Mouse (Mus musculus) midbrain, embryonic 11.5 days (tissue): ENCODE measurements around the gene Gabpb2. TPM values are rescaled to one million over a fixed set of nuclear protein-coding genes. Genes with fewer than 3 reads are reported as not detected.

ENCODE experiments used
- ATAC-seq: fragments of 200-750 bp; cut with Nextera tagmentation; 2 replicates; pipeline ENCODE4 v1.8.0; 2017; ENCODE audit warnings: moderate TSS enrichment, moderate library complexity; ENCODE audit not compliant: low FRiP score
- DNase-seq: peaks from one replicate; pipeline ENCODE4 v3.0.0; 2015; ENCODE audit warnings: low spot score; ENCODE audit errors: missing footprints
- H3K27ac ChIP-seq: fragments of 300-500 bp; sonication (generic); 2 replicates; pipeline ENCODE4 v1.5.1; 2014; ENCODE audit warnings: low read depth, low read length
- H3K27me3 ChIP-seq: fragments of 300-500 bp; sonication (generic); 2 replicates; pipeline ENCODE4 v1.6.1; 2014; ENCODE audit warnings: mild to moderate bottlenecking, low read length, moderate library complexity, mixed read lengths; ENCODE audit not compliant: control insufficient read depth, insufficient read depth
- H3K36me3 ChIP-seq: fragments of 300-500 bp; sonication (generic); 2 replicates; pipeline ENCODE4 v1.6.1; 2014; ENCODE audit warnings: mild to moderate bottlenecking, low read length, moderate library complexity, mixed read lengths; ENCODE audit not compliant: control insufficient read depth, insufficient read depth
- H3K4me1 ChIP-seq: fragments of 300-500 bp; sonication (generic); 2 replicates; pipeline ENCODE4 v1.6.1; 2014; ENCODE audit warnings: low read length; ENCODE audit not compliant: control insufficient read depth, insufficient read depth
- H3K4me2 ChIP-seq: fragments of 300-500 bp; sonication (generic); 2 replicates; pipeline ENCODE4 v1.6.1; 2014; ENCODE audit warnings: mild to moderate bottlenecking, moderate library complexity
- H3K4me3 ChIP-seq: fragments of 300-500 bp; sonication (generic); 2 replicates; pipeline ENCODE4 v1.5.1; 2014; ENCODE audit warnings: low read depth, low read length
- H3K9ac ChIP-seq: fragments of 300-500 bp; sonication (generic); 2 replicates; pipeline ENCODE4 v1.6.1; 2014; ENCODE audit warnings: low read length
- H3K9me3 ChIP-seq: fragments of 300-500 bp; sonication (generic); 2 replicates; pipeline ENCODE4 v1.6.1; 2016; ENCODE audit warnings: low read length; ENCODE audit not compliant: control insufficient read depth
- WGBS: fragments of 180-500 bp; shearing (Covaris S2); extraction: QIAGEN DNeasy Blood & Tissue Kit; methylation state at CpG from one replicate; pipeline ENCODE4 v1.1.7; 2014; 5-methylcytosine and 5-hydroxymethylcytosine counted together
- polyA plus RNA-seq: library from polyadenylated mRNA; unstranded; fragments of >200 nt; fragmentation: Nextera tagmentation; extraction: Ambion mirVana; gene quantifications from 2 replicates; pipeline ENCODE4 v1.2.1, GENCODE M21; 2014

Gene Gabpb2
- polyA plus RNA-seq, 1 experiment from 2014 or later = 6.9 TPM

DNA sequence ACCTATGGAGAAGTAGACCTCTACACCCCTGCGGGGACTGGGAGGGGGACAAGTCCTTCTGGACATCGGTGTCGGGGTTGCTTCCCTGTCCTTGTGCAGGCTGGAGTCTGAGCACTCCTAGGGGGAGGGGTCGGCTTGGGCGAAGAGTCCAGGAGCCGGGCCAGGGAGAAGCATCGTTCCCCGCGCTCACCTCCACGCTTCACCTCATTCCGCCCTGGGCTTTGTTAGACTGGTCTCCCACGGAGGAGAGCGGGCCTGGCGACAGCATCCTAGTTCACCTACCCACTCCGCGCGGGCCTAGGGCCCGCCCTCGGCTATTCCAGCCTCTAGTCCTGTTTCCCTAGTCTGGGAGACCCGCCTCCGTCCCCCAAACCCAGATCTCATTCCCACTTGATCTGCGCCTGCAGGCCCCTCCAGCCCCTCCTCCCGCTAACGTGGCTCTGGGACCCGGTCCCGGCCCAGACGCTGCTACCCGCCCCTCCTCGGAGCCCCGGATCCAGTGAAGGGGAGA, 56.6 kb downstream of the Gabpb2 start:
- H3K4me2 ChIP-seq = peak overlapping the region; percentile 76
- H3K9ac ChIP-seq = peak overlapping the region; percentile 81
- H3K9me3 ChIP-seq = no peaks in the 10 kb centered on the region
- no peaks in the 10 kb centered on the region for H3K36me3 ChIP-seq
- H3K27ac ChIP-seq = no peak overlapping the region; the same call in 1 of the 2 replicates
- H3K27me3 ChIP-seq = no peaks in the 10 kb centered on the region; the same call in 1 of the 2 replicates
- peaks cover 29% of the 10 kb centered on the region for H3K4me1 ChIP-seq
- peak; percentile 94 for DNase-seq
- ATAC-seq = peak; percentile 34
- WGBS = under 1% methylated on average over 30 of the region's 30 CpGs
- H3K4me3 ChIP-seq = peak overlapping the region; percentile 65

GRCm38 (mm10) chr3:95159987-95160963, 57.4 kb downstream of the Gabpb2 start, which contains the start of gene Sema6c:
Sema6c (plus strand) TSS chr3:95160457.
- H3K4me1 ChIP-seq = peaks cover 29% of the 10 kb centered on the region
- WGBS = under 1% methylated on average over 66 of the region's 66 CpGs
- peak; percentile 96 for ATAC-seq

GRCm38 (mm10) chr3:95159511-95159986, 58.2 kb downstream of the Gabpb2 start:
- Histone ChIP-seq H3K9me3 (no peaks in the 10 kb centered on the region), H3K4me2 (peak overlapping the region; percentile 76), H3K9ac (peak overlapping the region; percentile 81), H3K27me3 (no peaks in the 10 kb centered on the region; the same call in 1 of the 2 replicates), H3K27ac (no peak overlapping the region; the same call in 1 of the 2 replicates), H3K4me1 (peaks cover 29% of the 10 kb centered on the region), H3K4me3 (peak overlapping the region; percentile 65), H3K36me3 (no peaks in the 10 kb centered on the region)
- 13% methylated on average over 8 of the region's 8 CpGs for WGBS
- ATAC-seq = no peak
- DNase-seq = peak; percentile 89

More at GRCm38 (mm10) chr3:95159987-95160963, 57.4 kb downstream of the Gabpb2 start, which contains the start of gene Sema6c:
- DNase-seq = peak; percentile 99
- peak within 1 kb of the TSS; percentile 65 for H3K4me3 ChIP-seq
- peak within 1 kb of the TSS; percentile 57 for H3K27ac ChIP-seq
- no peaks in the 10 kb centered on the region for H3K36me3 ChIP-seq
- H3K9ac ChIP-seq = peak within 1 kb of the TSS; percentile 81
- peak within 1 kb of the TSS; percentile 76 for H3K4me2 ChIP-seq
- no peaks in the 10 kb centered on the region for H3K9me3 ChIP-seq
- no peaks in the 10 kb centered on the region; the same call in 1 of the 2 replicates for H3K27me3 ChIP-seq

- H3K9ac ChIP-seq = no peak overlapping the region
- no peaks in the 10 kb centered on the region for H3K4me1 ChIP-seq
- no peaks in the 10 kb centered on the region for H3K36me3 ChIP-seq
- H3K4me2 ChIP-seq = no peak overlapping the region
- no peak for DNase-seq
- H3K27me3 ChIP-seq = no peaks in the 10 kb centered on the region; the same call in 1 of the 2 replicates
- H3K4me3 ChIP-seq = no peak overlapping the region
- no peak for ATAC-seq
- WGBS = 51% methylated on average over 4 of the region's 4 CpGs
- H3K27ac ChIP-seq = no peak overlapping the region
- H3K9me3 ChIP-seq = no peaks in the 10 kb centered on the region
These were observed 63.8 kb downstream of the Gabpb2 start for GRCm38 (mm10) chr3:95153874-95154273.

DNA sequence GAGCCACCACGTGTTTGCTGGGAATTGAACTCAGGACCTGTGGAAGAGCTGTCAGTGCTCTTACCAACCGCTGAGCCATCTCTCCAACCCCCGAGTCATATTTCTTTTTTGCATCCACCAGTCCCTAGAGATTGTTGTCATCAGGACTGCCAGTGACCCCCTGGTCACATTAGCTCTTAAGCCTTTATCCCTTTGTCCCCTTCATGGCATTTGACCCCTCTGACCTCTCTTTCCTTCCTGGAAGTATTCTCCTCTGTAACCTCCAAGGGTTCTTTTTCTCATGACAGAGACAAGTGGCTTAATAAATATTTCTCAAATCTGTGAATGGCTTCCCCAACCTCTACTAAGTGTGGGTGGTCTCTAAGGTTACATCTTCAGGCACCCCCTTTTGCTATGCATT, 69.8 kb downstream of the Gabpb2 start:
- WGBS = 54% methylated on average over 3 of the region's 3 CpGs
- no peak overlapping the region for H3K4me2 ChIP-seq
- no peak overlapping the region for H3K9ac ChIP-seq
- no peak overlapping the region for H3K4me3 ChIP-seq
- no peak for ATAC-seq
- no peak overlapping the region for H3K27ac ChIP-seq
- no peaks in the 10 kb centered on the region for H3K9me3 ChIP-seq
- no peaks in the 10 kb centered on the region for H3K36me3 ChIP-seq
- DNase-seq = peak; percentile 35
- H3K4me1 ChIP-seq = no peaks in the 10 kb centered on the region
- no peaks in the 10 kb centered on the region for H3K27me3 ChIP-seq

DNA sequence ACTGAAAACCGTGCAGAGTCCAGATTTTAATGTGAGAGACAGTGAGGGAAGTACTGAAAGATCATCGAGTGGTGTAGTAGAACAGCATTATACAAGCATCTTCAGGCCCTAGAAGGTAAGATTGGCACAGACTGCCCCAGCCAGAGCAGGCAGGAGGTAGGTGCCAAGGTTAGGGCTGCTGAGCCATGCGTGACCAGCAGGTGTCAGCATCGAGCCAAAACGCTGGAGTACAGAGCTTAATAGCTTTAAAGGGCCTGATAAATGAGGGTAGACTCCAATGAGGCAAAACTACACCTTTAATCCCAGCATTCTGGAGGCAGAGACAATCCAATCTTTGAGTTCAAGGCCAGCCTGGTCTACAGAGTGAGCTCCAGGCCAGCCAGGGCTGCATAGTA, 75.1 kb downstream of the Gabpb2 start:
- Histone ChIP-seq H3K4me1 (no peaks in the 10 kb centered on the region), H3K9me3 (no peaks in the 10 kb centered on the region), H3K4me3 (no peak overlapping the region), H3K9ac (no peak overlapping the region), H3K27me3 (no peaks in the 10 kb centered on the region), H3K36me3 (peaks cover 2% of the 10 kb centered on the region; the same call in 1 of the 2 replicates), H3K27ac (no peak overlapping the region), H3K4me2 (no peak overlapping the region)
- WGBS = 10% methylated on average over 5 of the region's 5 CpGs
- ATAC-seq (peak; percentile 69), DNase-seq (peak; percentile 98)

GRCm38 (mm10) chr3:95141952-95142616, 75.6 kb downstream of the Gabpb2 start, which contains the start of gene Tnfaip8l2:
Tnfaip8l2 (minus strand) TSS chr3:95142360.
- no peak within 1 kb of the TSS for H3K27ac ChIP-seq
- H3K4me3 ChIP-seq = no peak within 1 kb of the TSS
- no peak within 1 kb of the TSS for H3K4me2 ChIP-seq
- no peaks in the 10 kb centered on the region for H3K9me3 ChIP-seq
- 83% methylated on average over 10 of the region's 10 CpGs for WGBS
- H3K27me3 ChIP-seq = no peaks in the 10 kb centered on the region
- peaks cover 2% of the 10 kb centered on the region; the same call in 1 of the 2 replicates for H3K36me3 ChIP-seq
- peak; percentile 52; the same call in 1 of the 2 replicates for ATAC-seq
- DNase-seq = peak; percentile 72
- no peak within 1 kb of the TSS for H3K9ac ChIP-seq
- no peaks in the 10 kb centered on the region for H3K4me1 ChIP-seq

- no peak for ATAC-seq
- Histone ChIP-seq H3K4me2 (no peak overlapping the region), H3K4me3 (no peak overlapping the region), H3K27ac (no peak overlapping the region), H3K4me1 (no peaks in the 10 kb centered on the region; the same call in 1 of the 2 replicates), H3K9ac (no peak overlapping the region), H3K9me3 (no peaks in the 10 kb centered on the region), H3K36me3 (peaks cover 2% of the 10 kb centered on the region; the same call in 1 of the 2 replicates), H3K27me3 (no peaks in the 10 kb centered on the region)
- WGBS = 93% methylated on average over 9 of the region's 9 CpGs
- peak; percentile 62 for DNase-seq
These were observed 76.2 kb downstream of the Gabpb2 start for GRCm38 (mm10) chr3:95141474-95141873.
